Mouse (Mus musculus) right cerebral cortex, postnatal 25 days (tissue): ENCODE results near the gene Fam178b.

ENCODE experiments used
- DNase-seq: peaks from one replicate; pipeline ENCODE4 v3.0.0; 2022

Fam178b gene

GRCm38 (mm10) chr1:36559256-36559655 lies 123.7 kb downstream of the Fam178b start:
- DNase-seq, result no peak

DNA sequence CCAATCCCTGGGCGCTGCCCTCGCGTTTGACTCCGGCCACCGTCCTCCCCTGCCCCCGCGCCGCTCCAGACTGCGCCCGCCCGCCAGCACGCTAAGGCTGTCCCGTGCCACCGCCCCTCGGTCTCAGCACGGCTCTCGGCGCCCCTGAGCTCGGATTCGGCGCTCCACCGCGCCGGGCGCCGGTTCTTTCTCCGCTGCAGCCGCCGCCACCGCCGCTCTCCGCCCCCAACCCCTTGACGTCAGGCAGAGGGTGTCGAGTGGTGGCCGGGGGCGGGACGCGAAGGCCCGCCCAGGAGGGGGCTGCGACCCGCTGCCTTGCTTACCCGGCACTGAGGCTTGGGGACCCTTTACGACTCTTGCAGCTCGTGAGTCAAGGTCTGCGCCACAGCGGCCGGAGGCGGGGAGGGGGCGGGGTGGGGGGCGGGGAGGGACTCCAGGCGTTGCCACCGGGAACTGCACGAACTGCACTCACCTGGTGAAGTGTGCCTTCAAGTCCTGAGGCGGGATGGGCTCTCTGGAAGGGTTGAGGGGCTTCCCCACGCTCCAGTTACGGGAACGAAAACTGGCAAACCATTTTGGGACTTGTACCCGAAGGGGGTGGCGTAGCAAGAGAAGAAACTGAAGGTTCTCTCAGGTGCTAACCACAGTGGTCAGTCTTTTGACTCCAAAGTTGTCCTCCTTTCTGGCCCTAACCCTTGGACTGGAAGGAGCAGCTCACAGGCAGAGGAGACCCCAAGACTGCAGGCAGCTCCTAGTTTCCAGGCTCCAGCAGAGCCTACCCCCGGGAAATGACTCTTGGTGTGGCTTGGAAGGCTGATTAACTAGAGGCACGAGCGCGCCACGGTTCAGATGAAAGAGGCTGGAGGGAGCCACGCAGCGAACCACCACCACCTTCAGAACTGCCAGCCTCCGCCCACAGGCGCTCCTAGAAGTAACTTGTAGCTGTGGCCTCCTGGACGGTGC lies 124.7 kb downstream of the Fam178b start, which contains the start of gene Sema4c:
Gene Sema4c (minus strand): TSS at position 319 of the 963 bp plus-strand sequence.
- peak; percentile 85 for DNase-seq

DNA sequence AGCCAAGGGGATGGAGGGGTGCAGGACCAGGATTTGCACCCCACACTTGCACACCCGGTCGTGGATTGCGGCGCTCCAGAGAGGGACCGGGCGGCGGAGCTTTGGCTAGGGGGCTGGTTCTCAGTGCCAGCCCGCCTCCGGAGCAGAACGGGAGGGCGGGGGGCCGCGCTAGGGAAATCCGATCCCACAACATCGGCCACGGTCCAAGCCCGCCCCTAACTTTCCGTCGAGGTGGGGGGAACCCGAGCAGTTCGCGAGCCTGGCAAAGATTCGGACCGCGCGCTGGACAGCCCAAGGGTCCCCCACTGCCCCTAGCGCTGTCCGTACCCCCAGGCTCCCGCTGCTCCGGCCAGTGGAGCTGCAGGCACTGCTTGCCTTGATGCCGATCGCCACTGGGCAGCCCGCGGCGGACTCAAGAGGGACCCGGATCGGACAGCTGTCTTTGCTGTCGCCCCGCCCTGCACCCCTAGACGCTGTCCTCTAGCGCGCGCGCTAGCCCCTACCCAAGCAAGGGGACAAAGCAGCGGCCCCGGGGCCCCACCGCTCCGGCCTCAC lies 125.4 kb downstream of the Fam178b start:
- peak; percentile 81 for DNase-seq

DNA sequence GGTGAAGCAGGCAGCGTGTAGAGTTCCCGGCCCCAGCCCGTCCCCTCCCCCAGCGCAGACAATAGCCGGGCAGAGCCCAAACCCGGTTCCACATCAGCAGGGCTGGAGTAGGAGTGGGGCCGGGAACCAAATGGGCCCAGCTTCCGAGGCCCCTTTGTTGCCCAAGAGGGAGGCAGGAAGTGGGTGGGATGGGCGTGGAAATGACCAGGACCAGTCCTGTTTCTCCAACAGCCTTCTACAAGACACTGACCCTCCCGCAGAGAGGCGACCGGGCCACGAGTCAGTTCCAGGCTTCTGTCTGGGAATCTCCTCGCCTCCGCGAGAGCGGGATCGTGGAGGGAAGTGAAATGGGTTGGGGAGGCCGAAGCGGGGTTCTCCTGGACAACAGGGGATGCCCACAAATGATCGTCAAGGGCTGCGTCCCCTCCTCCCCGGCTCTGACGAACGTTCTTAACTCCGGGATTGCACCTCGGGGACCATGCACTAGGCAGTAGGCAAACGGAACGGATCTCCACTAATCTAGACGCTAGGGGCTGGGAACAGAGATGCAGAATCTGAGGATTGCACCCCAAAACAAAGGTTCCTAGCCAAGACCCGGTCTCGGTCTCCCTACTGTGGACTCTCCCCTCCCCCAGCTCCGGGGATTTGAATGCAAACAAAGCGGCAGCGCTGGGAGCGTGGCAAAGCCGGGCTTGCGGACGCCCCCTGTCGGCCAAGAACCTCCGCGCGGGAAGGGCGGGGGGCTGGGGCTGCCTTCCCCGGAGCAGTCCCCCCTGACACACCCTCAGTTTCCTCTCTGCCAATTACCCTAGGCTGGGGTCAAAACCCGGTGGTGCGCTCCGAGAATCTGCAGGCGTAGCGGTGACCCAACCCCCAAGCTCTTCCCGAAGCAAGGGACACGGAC lies 126.2 kb downstream of the Fam178b start:
- DNase-seq, result peak; percentile 91

DNA sequence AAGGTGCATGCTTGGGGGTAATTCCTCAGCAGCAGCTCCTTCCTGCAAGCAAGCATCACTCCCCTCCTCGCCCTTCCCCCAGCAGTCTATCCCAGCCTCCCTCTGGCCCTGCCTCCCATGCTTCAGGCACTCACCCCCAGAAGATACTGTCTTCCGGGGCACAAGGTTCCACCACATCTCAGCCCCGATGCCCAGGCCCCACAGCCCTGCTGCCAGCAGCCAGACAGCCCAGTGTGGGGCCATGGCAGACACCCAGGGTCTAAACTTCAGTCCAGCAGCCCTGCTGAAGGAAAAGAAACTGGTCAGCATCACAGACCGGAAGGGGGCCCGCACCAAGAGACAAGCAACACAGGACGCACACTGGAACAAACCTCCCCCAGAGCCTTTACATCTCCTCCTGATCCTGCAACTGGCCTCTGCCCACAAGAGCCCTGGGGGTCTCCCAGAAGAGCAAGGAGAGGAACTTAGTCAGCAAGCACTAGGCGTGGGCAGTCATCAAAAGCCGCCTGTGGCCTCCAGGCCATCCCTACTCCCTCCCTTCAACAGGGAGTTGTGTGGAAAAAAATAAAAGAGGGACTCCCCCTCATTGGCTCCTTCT lies 127.1 kb downstream of the Fam178b start:
- no peak for DNase-seq

GRCm38 (mm10) chr1:36554633-36555399 lies 128.2 kb downstream of the Fam178b start:
- no peak for DNase-seq

- no peak for DNase-seq
Observed at GRCm38 (mm10) chr1:36552506-36552905, 130.5 kb downstream of the Fam178b start.

DNA sequence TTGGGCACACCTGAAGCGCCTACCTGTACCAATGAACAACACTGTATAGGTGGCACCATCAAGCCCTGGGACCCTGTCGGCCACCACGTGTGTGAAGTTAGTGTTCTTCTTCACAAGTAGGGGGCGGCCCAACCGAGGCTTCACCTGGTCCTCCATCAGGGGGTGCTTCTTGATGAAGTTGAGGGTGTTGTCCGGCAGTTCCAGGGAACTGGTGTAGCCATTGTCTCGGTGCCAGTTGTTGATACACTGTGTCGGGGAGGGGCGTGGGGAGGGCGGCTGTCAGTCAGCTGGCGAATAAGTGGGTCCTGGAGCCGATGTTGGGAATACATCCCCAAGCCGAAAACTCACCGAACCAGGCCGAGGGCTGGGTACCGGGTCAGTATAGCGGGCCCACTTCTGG lies 131.1 kb downstream of the Fam178b start:
- no peak for DNase-seq

DNA sequence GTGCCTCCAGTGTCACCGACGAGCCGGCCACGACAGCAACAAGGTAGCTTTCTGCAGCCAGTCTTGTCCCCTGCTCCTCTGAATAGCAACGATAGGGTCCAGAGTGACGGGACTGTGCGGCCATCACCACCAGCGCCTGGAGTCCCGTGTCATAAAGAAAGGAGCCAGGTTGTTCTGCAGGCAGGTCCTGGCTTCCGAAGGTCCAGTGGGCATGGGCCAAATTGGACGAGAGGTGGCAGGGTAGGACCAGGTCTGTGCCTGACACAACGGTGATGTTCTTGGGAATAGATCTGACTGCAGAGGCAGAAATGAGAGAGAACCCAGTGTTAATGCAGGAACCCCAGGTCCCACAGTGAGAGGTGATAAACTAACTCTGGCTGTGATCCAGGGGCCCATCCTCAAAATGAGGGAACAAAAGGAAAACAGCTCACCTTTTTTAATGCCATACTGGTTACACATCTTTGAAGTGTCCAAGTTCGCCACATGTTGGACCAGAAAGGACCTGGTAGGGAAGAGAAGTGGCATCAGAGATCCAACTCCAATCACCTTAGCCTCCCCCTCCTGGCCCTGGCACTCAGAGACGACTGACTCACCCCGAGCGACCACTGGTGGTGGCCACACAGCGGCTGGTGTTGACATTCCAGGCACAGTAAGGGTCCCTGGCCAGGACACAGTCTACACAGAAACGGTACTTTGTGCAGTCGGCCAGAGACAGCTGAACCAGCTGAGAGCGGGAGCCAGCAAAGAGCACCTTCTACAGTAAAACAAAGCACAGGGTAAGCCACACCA lies 132.7 kb downstream of the Fam178b start:
- no peak for DNase-seq

DNA sequence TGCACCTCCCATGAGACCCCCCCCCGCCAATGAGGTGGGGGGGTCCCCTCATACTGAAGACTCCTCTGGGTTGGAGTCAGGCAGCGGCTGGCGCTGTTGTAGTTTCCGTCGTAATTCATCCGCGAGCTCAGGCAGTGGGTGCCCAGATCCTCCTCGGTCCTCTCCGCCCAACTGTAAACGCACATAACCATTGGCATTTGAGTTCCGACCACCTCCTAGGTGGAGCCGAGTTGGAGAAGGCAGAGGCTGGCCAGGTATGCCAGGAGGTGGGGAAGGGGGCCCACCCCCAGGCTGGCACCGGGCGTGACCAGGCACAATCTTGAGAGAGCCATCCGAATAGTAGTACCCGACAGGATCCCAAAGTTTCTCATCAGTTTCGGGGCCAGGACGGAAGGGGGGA lies 133.5 kb downstream of the Fam178b start:
- DNase-seq, result no peak

DNA sequence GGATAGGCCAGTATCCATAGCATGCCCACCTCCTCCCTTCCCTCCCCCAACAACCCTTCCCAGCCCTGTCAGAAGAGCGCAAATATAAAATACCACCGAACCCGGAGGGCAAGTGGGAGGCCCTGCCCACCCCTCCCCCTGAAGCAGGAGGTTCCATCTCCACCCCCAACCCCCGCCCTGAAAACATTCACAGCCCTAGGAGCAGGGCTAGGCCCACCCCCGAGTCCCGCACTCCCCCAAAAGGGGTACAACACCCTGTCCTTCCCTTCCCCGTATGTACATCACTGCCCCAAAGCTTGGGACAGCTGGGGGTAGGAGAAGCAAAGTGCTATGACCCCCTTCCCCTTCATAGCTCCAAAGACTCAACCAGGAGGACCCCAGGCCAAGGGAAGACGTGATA lies 134.2 kb downstream of the Fam178b start:
- no peak for DNase-seq

- DNase-seq, result no peak
Observed at GRCm38 (mm10) chr1:36547981-36548598, 134.9 kb downstream of the Fam178b start.

DNA sequence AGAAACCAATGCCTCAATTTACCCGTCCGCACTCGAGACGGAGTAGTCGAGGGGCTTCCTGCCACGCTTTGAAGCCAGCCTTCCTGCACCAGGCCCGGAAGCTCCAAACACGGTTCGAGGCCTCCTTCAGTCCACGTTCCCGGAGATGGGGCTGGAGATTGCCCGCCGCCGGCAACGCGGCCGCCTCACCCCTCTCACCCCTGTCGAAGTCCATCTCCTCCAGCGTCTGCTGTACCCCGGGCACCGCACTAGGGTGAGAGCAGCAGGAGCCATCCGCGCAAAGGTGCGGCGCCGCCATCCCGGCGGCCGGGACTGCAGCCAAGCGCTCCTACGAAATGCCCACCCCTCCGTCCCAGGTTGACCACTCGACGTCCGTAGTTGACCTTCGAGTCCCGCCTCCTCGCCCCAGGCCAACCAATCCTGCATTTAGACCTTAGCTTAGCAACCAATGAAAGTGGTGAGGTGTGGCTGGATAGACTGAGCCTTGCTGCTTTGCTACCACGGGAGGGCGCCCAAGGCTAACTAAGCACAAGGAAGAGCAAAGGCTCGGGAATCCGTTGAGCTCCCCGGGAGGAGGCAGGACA lies 136.0 kb downstream of the Fam178b start, which contains the start of gene Ankrd39:
Gene Ankrd39 (minus strand): TSS at position 558 of the 584 bp plus-strand sequence.
- peak; percentile 97 for DNase-seq

GRCm38 (mm10) chr1:36545845-36546600 lies 137.0 kb downstream of the Fam178b start:
- no peak for DNase-seq

GRCm38 (mm10) chr1:36545382-36545781 lies 137.6 kb downstream of the Fam178b start:
- no peak for DNase-seq

- DNase-seq, result no peak
Observed at GRCm38 (mm10) chr1:36542925-36543324, 140.1 kb downstream of the Fam178b start.

- no peak for DNase-seq
Observed at GRCm38 (mm10) chr1:36541844-36542243, 141.1 kb downstream of the Fam178b start.

DNA sequence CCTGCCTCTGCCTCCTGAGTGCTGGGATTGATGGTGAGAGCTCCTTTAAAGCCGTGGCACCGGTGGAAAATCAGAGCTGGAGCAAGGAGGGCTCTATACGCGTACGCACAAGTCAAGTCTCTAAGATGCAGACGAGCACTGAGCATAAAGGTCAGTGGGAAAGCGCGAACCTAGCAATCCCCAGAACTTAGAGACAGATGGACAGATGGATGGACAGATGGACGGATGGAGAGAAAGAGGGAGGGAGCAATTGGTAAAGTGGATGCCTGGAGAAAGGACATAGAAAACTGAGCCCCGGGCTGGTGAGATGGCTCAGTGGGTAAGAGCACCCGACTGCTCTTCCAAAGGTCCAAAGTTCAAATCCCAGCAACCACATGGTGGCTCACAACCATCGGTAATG lies 142.2 kb downstream of the Fam178b start:
- no peak for DNase-seq

DNA sequence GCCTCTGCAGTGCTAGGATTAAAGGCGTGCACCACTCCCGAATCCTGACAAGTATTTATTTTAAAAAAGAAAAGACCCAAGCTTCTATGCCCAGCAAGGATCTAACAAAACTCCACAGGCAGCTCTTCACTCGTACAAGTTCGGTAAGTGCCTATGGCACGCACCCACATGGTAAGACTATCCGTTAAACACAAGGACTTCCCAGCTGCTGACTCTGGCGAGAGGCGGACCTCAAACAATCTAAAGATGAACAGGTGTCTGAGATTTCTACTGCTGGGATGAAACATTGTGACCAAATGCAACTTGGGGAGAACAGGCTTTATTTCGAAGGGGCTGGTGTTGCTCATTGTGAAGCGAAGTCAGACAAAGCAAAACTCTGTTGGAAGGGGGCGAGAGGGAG lies 142.9 kb downstream of the Fam178b start:
- no peak for DNase-seq
